Mouse (Mus musculus): ENCODE measurements around the gene Klc3. TPM values are rescaled to one million over a fixed set of nuclear protein-coding genes. Genes with fewer than 3 reads are reported as not detected.

Gene Klc3
- polyA plus RNA-seq (2012; rRNA removed), result 6.5 and 7.9 TPM in 2 replicates

- DNase-seq (ENCODE audit: low spot score), result peak; percentile 69
Measured at GRCm38 (mm10) chr7:19403731-19404296, at the start of gene Klc3. Gene Klc3 (minus strand): TSS chr7:19404104.

- DNase-seq (ENCODE audit: low spot score), result no peak
Measured at GRCm38 (mm10) chr7:19449165-19449564, 45.3 kb upstream of the Klc3 start.

GRCm38 (mm10) chr7:19447689-19448088, 43.8 kb upstream of the Klc3 start:
- DNase-seq (ENCODE audit: low spot score), result no peak

- no peak for DNase-seq (ENCODE audit: low spot score)
Measured at GRCm38 (mm10) chr7:19444801-19445200, 40.9 kb upstream of the Klc3 start.

GRCm38 (mm10) chr7:19443344-19443743, 39.4 kb upstream of the Klc3 start:
- DNase-seq (ENCODE audit: low spot score), result peak; percentile 68

GRCm38 (mm10) chr7:19441448-19442091, 37.7 kb upstream of the Klc3 start:
- DNase-seq (ENCODE audit: low spot score), result no peak

- no peak for DNase-seq (ENCODE audit: low spot score)
Measured at GRCm38 (mm10) chr7:19437048-19437447, 33.1 kb upstream of the Klc3 start.

- no peak for DNase-seq (ENCODE audit: low spot score)
Measured at GRCm38 (mm10) chr7:19436276-19436675, 32.4 kb upstream of the Klc3 start.

GRCm38 (mm10) chr7:19432475-19432874, 28.6 kb upstream of the Klc3 start:
- DNase-seq (ENCODE audit: low spot score), result no peak

- no peak for DNase-seq (ENCODE audit: low spot score)
Measured at GRCm38 (mm10) chr7:19430402-19430801, 26.5 kb upstream of the Klc3 start.

GRCm38 (mm10) chr7:19429726-19430125, 25.8 kb upstream of the Klc3 start:
- no peak for DNase-seq (ENCODE audit: low spot score)

- DNase-seq (ENCODE audit: low spot score), result no peak
Measured at GRCm38 (mm10) chr7:19427999-19428650, 24.2 kb upstream of the Klc3 start.

- DNase-seq (ENCODE audit: low spot score), result no peak
Measured at GRCm38 (mm10) chr7:19426888-19427287, 23.0 kb upstream of the Klc3 start.

- no peak for DNase-seq (ENCODE audit: low spot score)
Measured at GRCm38 (mm10) chr7:19426349-19426748, 22.4 kb upstream of the Klc3 start.

- no peak for DNase-seq (ENCODE audit: low spot score)
Measured at GRCm38 (mm10) chr7:19424051-19424450, 20.1 kb upstream of the Klc3 start.

GRCm38 (mm10) chr7:19423083-19423482, 19.2 kb upstream of the Klc3 start:
- DNase-seq (ENCODE audit: low spot score), result no peak

- peak; percentile 60 for DNase-seq (ENCODE audit: low spot score)
Measured at GRCm38 (mm10) chr7:19420821-19421636, 17.1 kb upstream of the Klc3 start.

- no peak for DNase-seq (ENCODE audit: low spot score)
Measured at GRCm38 (mm10) chr7:19420121-19420520, 16.2 kb upstream of the Klc3 start.

- DNase-seq (ENCODE audit: low spot score), result no peak
Measured at GRCm38 (mm10) chr7:19416590-19416989, 12.7 kb upstream of the Klc3 start.

- DNase-seq (ENCODE audit: low spot score), result no peak
Measured at GRCm38 (mm10) chr7:19413525-19413924, 9.6 kb upstream of the Klc3 start.

- DNase-seq (ENCODE audit: low spot score), result no peak
Measured at GRCm38 (mm10) chr7:19411783-19412182, 7.9 kb upstream of the Klc3 start.

- peak; percentile 44 for DNase-seq (ENCODE audit: low spot score)
Measured at GRCm38 (mm10) chr7:19410766-19411344, 7.0 kb upstream of the Klc3 start.
